Mouse (Mus musculus) cerebellum, postnatal 4 days (tissue): ENCODE data around the gene Lama4.

ENCODE experiments used
- DNase-seq, 2 experiments: peaks; one replicate each; pipeline ENCODE4 v3.0.0; 2022; ENCODE audit warnings: low spot score in 2 of 2, mixed read lengths in 1 of 2

Lama4 gene

DNA sequence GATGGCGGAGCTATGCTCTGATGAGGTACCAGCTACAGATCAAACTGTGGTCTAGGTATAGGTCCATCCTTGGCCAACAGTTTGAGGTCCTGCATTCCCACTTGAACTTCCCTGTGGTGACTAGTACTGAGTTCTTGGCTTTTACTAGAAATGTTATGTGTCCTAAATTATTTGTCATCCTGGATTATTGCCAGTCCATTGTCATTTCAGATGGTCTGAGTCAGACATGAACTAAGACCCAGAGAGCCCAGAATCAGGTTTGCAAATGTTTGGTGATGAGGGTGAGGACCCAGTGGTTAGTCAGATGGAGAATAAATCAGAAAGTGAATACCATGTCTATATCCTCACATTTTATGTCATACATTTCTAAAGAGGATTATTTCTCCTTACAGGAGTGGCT lies 192.0 kb downstream of the Lama4 start:
- DNase-seq = no peak

GRCm38 (mm10) chr10:39158306-39158705 lies 193.0 kb downstream of the Lama4 start:
- DNase-seq = no peak
